Mouse (Mus musculus): Measurements from ENCODE around the gene Pnliprp1. TPM values are rescaled to one million over a fixed set of nuclear protein-coding genes. Genes with fewer than 3 reads are reported as not detected.

Gene Pnliprp1
- polyA plus RNA-seq (2015; fragmentation: Nextera tagmentation; extraction: Ambion mirVana), result 2.5 and 5.2 TPM in 2 replicates

- Histone ChIP-seq H3K9me3 (0 out of 2 replicates have a peak, but pooled peaks cover 3% of the 10 kb centered on the region), H3K9ac (no peak within 1 kb of the TSS), H3K4me3 (no peak within 1 kb of the TSS), H3K4me1 (replicated peaks) (no peaks in the 10 kb centered on the region), H3K27ac (replicated peaks) (no peak within 1 kb of the TSS), H3K36me3 (no peaks in the 10 kb centered on the region), H3K4me2 (no peak within 1 kb of the TSS), H3K27me3 (no peaks in the 10 kb centered on the region)
- 59% methylated on average over 5 of the region's 5 CpGs for WGBS
- no peak for ATAC-seq (ENCODE audit: low FRiP score, low read depth)
These were observed at the start of gene Pnliprp1 for GRCm38 (mm10) chr19:58728445-58729031. Pnliprp1 (plus strand) TSS chr19:58728887.

GRCm38 (mm10) chr19:58688933-58689332, 39.8 kb upstream of the Pnliprp1 start:
- Histone ChIP-seq H3K4me3 (no peak overlapping the region), H3K27me3 (no peaks in the 10 kb centered on the region), H3K4me1 (replicated peaks) (no peaks in the 10 kb centered on the region), H3K27ac (replicated peaks) (no peak overlapping the region), H3K4me2 (no peak overlapping the region), H3K9ac (no peak overlapping the region), H3K9me3 (no peaks in the 10 kb centered on the region), H3K36me3 (no peaks in the 10 kb centered on the region)
- no peak for ATAC-seq (ENCODE audit: low FRiP score, low read depth)
- 86% methylated on average over 1 of the region's 1 CpGs for WGBS

DNA sequence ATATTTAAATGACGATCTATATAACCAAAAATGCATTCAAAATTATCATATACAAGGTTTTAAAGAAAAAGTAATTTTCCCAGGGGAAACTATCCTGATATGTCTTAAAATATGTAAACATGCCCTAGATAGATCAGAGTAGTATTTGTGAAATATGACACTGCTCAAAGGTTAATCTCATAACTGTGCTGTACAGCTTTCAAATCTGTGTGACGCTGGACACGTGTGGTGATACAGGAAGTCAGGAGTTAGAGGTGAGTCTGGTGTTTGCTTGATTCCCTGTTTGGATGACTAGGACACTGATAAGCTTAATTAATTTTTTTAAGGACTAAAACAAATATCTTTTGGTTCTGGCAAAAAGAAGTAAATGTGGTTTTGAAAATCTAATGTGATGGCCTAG, 33.4 kb upstream of the Pnliprp1 start:
- no peaks in the 10 kb centered on the region for H3K9me3 ChIP-seq
- no peak for ATAC-seq (ENCODE audit: low FRiP score, low read depth)
- no peak overlapping the region for H3K9ac ChIP-seq
- no peak overlapping the region for H3K4me2 ChIP-seq
- no peaks in the 10 kb centered on the region for H3K36me3 ChIP-seq
- no peak overlapping the region for H3K4me3 ChIP-seq
- 82% methylated on average over 3 of the region's 3 CpGs for WGBS
- no peak overlapping the region for H3K27ac ChIP-seq (replicated peaks)
- no peaks in the 10 kb centered on the region for H3K27me3 ChIP-seq
- no peaks in the 10 kb centered on the region for H3K4me1 ChIP-seq (replicated peaks)

- ATAC-seq (ENCODE audit: low FRiP score, low read depth), result no peak
- Histone ChIP-seq H3K4me1 (replicated peaks) (no peaks in the 10 kb centered on the region), H3K9ac (no peak overlapping the region), H3K27me3 (no peaks in the 10 kb centered on the region), H3K4me3 (no peak overlapping the region), H3K27ac (replicated peaks) (no peak overlapping the region), H3K4me2 (no peak overlapping the region), H3K9me3 (no peaks in the 10 kb centered on the region), H3K36me3 (no peaks in the 10 kb centered on the region)
- 80% methylated on average over 2 of the region's 2 CpGs for WGBS
These were observed 32.5 kb upstream of the Pnliprp1 start for GRCm38 (mm10) chr19:58696235-58696634.

- H3K27me3 ChIP-seq, result no peaks in the 10 kb centered on the region
- ATAC-seq (ENCODE audit: low FRiP score, low read depth), result no peak
- no peaks in the 10 kb centered on the region for H3K9me3 ChIP-seq
- no peak overlapping the region for H3K9ac ChIP-seq
- no peak overlapping the region for H3K4me3 ChIP-seq
- H3K4me1 ChIP-seq (replicated peaks), result no peaks in the 10 kb centered on the region
- H3K4me2 ChIP-seq, result no peak overlapping the region
- no peak overlapping the region for H3K27ac ChIP-seq (replicated peaks)
- 85% methylated on average over 4 of the region's 4 CpGs for WGBS
- H3K36me3 ChIP-seq, result no peaks in the 10 kb centered on the region
These were observed 24.1 kb upstream of the Pnliprp1 start for GRCm38 (mm10) chr19:58704556-58704955.

DNA sequence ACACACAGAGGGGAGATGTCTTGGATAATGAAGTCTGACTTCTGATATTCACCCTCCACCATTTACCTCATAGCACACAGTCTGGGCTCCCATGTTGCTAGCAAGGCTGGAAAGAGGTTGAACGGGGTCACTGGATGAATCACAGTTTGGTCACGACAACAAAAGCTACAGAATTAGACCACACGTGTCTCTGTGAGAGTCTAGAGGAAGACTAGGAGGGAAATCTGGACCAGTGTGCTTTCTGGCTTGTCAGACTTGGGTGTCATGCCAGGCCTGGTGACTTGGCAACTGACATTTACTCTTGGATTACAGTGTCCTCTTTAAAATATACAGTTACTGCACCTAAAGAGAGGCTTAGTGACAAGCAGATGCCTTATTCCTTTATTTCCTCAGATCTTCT, 20.1 kb upstream of the Pnliprp1 start:
- Histone ChIP-seq H3K4me1 (replicated peaks) (no peaks in the 10 kb centered on the region), H3K27ac (replicated peaks) (no peak overlapping the region), H3K4me2 (no peak overlapping the region), H3K36me3 (no peaks in the 10 kb centered on the region), H3K9me3 (no peaks in the 10 kb centered on the region), H3K4me3 (no peak overlapping the region), H3K27me3 (no peaks in the 10 kb centered on the region), H3K9ac (no peak overlapping the region)
- WGBS, result 67% methylated on average over 3 of the region's 3 CpGs
- no peak for ATAC-seq (ENCODE audit: low FRiP score, low read depth)

GRCm38 (mm10) chr19:58717925-58718324, 10.8 kb upstream of the Pnliprp1 start:
- Histone ChIP-seq H3K36me3 (no peaks in the 10 kb centered on the region), H3K9ac (no peak overlapping the region), H3K9me3 (no peaks in the 10 kb centered on the region), H3K27me3 (no peaks in the 10 kb centered on the region), H3K27ac (replicated peaks) (no peak overlapping the region), H3K4me2 (no peak overlapping the region), H3K4me3 (no peak overlapping the region), H3K4me1 (replicated peaks) (no peaks in the 10 kb centered on the region)
- no peak for ATAC-seq (ENCODE audit: low FRiP score, low read depth)
- WGBS, result 79% methylated on average over 4 of the region's 4 CpGs

DNA sequence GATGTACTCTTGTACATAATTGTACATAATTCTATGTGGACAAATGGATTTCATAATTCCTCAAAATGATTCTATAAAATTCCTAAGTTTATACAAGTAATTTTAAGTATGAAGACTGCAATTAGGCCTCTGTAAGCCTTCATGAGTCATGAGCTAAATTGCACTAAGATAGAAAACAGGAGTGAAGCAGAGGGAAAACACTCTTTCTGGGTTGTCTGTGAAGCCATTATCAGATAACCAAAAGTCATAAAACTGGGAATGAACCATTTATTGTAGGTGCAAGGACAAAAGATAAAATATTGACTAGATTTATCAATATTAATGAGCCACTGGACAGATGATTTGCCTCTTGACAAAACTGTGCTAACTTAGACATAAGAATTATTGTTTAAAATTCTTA, 8.2 kb upstream of the Pnliprp1 start:
- Histone ChIP-seq H3K9ac (no peak overlapping the region), H3K4me2 (no peak overlapping the region)

DNA sequence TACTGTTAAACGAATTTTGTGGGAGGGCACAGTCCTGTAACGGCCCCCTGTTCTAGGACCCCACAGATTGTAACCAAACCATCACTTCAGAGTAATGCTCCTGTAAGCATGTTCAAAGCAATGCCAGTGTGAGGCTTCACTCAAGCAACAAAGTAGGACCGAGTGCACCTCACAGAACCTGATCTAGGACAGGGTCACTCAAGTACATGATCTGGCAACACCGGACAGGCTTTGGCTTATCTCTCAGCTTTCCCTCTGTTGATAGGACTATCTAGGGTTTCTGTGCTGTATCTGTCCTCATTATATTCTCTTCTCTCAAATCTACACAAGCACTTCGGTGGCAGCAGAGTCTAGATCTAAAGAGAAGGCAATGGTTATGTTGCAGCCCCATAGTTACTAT, 2.1 kb upstream of the Pnliprp1 start:
- Histone ChIP-seq H3K27me3 (no peaks in the 10 kb centered on the region), H3K36me3 (no peaks in the 10 kb centered on the region), H3K4me3 (no peak overlapping the region), H3K27ac (replicated peaks) (no peak overlapping the region), H3K4me1 (replicated peaks) (no peaks in the 10 kb centered on the region), H3K4me2 (no peak overlapping the region), H3K9me3 (0 out of 2 replicates have a peak, but pooled peaks cover 3% of the 10 kb centered on the region), H3K9ac (no peak overlapping the region)
- no peak for ATAC-seq (ENCODE audit: low FRiP score, low read depth)
- 94% methylated on average over 5 of the region's 5 CpGs for WGBS

More for the DNA sequence above, 8.2 kb upstream of the Pnliprp1 start:
- H3K4me3 ChIP-seq, result no peak overlapping the region
- no peaks in the 10 kb centered on the region for H3K36me3 ChIP-seq
- ATAC-seq (ENCODE audit: low FRiP score, low read depth), result no peak
- no peak overlapping the region for H3K27ac ChIP-seq (replicated peaks)
- no peaks in the 10 kb centered on the region for H3K4me1 ChIP-seq (replicated peaks)
- no peaks in the 10 kb centered on the region for H3K27me3 ChIP-seq
- 0 out of 2 replicates have a peak, but pooled peaks cover 3% of the 10 kb centered on the region for H3K9me3 ChIP-seq

DNA sequence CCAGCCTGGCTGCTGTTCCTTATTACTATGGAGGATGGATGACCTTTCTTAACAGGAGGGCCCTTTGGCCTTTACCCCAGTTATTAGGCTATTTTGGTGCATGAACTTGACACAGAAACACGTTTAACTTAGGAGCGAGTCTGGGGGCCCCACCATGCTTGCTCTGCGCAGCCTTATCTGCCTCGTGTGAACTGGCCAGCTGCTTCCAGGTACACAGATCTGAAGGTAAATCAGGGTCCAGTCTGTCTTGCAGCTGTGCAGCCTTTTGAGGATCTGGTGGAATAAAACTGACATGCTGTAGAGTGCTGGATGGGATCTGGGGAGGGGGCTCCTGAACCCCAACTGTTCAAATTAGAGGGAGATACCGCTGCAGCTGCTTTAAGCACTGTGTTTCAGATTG, 931 bp upstream of the Pnliprp1 start:
- no peak for ATAC-seq (ENCODE audit: low FRiP score, low read depth)
- 0 out of 2 replicates have a peak, but pooled peaks cover 3% of the 10 kb centered on the region for H3K9me3 ChIP-seq
- no peak overlapping the region for H3K4me2 ChIP-seq
- H3K4me3 ChIP-seq, result no peak overlapping the region
- no peaks in the 10 kb centered on the region for H3K27me3 ChIP-seq
- no peaks in the 10 kb centered on the region for H3K36me3 ChIP-seq
- 86% methylated on average over 5 of the region's 5 CpGs for WGBS
- H3K4me1 ChIP-seq (replicated peaks), result no peaks in the 10 kb centered on the region
- no peak overlapping the region for H3K9ac ChIP-seq
- no peak overlapping the region for H3K27ac ChIP-seq (replicated peaks)

GRCm38 (mm10) chr19:58733216-58733615, 4.5 kb downstream of the Pnliprp1 start:
- Histone ChIP-seq H3K27me3 (no peaks in the 10 kb centered on the region), H3K9ac (no peak overlapping the region)
- WGBS, result 86% methylated on average over 6 of the region's 6 CpGs

DNA sequence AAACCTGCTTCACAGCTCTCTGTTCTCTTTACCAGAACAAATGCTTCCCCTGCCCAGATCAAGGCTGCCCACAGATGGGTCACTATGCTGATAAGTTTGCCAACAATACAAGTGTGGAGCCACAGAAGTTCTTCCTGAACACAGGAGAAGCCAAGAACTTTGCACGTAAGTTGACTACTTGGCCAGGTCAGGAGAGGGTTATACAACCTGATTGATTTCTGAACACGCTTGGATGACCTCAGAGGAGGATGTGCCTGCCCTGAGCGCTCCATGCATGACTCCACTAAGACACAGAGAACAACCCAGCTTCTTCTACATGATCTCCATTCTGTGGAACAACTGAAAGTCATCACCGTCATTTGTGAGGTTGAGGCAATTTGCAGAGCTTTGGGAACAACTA, 9.4 kb downstream of the Pnliprp1 start:
- no peak overlapping the region for H3K9ac ChIP-seq
- H3K4me2 ChIP-seq, result no peak overlapping the region
- no peaks in the 10 kb centered on the region for H3K9me3 ChIP-seq
- 91% methylated on average over 4 of the region's 4 CpGs for WGBS
- ATAC-seq (ENCODE audit: low FRiP score, low read depth), result no peak
- H3K4me3 ChIP-seq, result no peak overlapping the region
- H3K27me3 ChIP-seq, result no peaks in the 10 kb centered on the region
- H3K27ac ChIP-seq (replicated peaks), result no peak overlapping the region
- no peaks in the 10 kb centered on the region for H3K36me3 ChIP-seq
- H3K4me1 ChIP-seq (replicated peaks), result no peaks in the 10 kb centered on the region

More at GRCm38 (mm10) chr19:58733216-58733615, 4.5 kb downstream of the Pnliprp1 start:
- no peak overlapping the region for H3K4me3 ChIP-seq
- no peaks in the 10 kb centered on the region for H3K36me3 ChIP-seq
- no peak overlapping the region for H3K27ac ChIP-seq (replicated peaks)
- no peak overlapping the region for H3K4me2 ChIP-seq
- ATAC-seq (ENCODE audit: low FRiP score, low read depth), result no peak
- no peaks in the 10 kb centered on the region for H3K9me3 ChIP-seq
- H3K4me1 ChIP-seq (replicated peaks), result no peaks in the 10 kb centered on the region

- no peak overlapping the region for H3K4me3 ChIP-seq
- H3K36me3 ChIP-seq, result no peaks in the 10 kb centered on the region
- no peaks in the 10 kb centered on the region for H3K4me1 ChIP-seq (replicated peaks)
- H3K9me3 ChIP-seq, result no peaks in the 10 kb centered on the region
- no peak overlapping the region for H3K4me2 ChIP-seq
- ATAC-seq (ENCODE audit: low FRiP score, low read depth), result no peak
- no peaks in the 10 kb centered on the region for H3K27me3 ChIP-seq
- WGBS, result 55% methylated on average over 6 of the region's 6 CpGs
- H3K9ac ChIP-seq, result no peak overlapping the region
- H3K27ac ChIP-seq (replicated peaks), result no peak overlapping the region
These were observed 12.3 kb downstream of the Pnliprp1 start for GRCm38 (mm10) chr19:58741036-58741435.

All from hindbrain, embryonic 15.5 days (tissue).